Mouse (Mus musculus): Measurements from ENCODE around the gene Usp33. TPM values are rescaled to one million over a fixed set of nuclear protein-coding genes. Genes with fewer than 3 reads are reported as not detected.
"Not testable (repeated sequence)": the region's sequence is repeated elsewhere in the genome, so short reads cannot be mapped to it uniquely, and the experiment has no call there.

Gene Usp33
- polyA plus RNA-seq, 1 experiment from 2014 or later, result 86.7 TPM

DNA sequence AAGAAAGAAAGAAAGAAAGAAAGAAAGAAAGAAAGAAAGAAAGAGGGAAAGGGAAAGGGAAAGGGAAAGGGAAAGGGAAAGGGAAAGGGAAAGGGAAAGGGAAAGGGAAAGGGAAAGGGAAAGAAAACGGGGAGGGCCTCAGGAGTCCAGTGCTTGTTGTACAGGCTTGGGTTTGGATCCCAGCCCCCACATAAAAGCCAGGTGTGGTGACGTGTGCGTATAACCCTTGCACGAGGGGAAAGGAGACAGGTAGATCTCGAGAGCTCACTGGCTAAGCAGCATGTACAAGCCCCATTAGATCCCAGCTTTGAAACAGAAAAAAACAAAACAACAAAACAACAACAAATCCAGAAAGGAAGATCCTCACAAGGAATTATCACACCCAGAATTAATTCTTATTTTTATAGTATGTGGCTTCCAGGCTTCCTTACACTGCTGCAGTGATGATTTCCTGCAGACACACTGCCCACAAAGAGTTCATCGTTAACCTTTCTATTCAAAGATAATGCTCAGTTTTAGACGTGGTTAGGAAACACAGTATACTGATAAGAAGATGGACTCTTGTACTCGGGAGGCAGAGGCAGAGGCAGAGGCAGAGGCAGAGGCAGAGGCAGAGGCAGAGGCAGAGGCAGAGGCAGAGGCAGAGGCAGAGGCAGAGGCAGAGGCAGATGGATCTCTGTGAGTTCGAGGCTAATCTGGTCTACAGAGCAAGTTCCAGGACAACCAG is 29.7 kb upstream of the Usp33 start:
- H3K27ac ChIP-seq; H3K4me2 ChIP-seq (replicated peaks); H3K27me3 ChIP-seq (replicated peaks); ATAC-seq (ENCODE audit: low FRiP score, low read depth); H3K4me1 ChIP-seq; H3K9me3 ChIP-seq; H3K9ac ChIP-seq; H3K4me3 ChIP-seq: not testable (repeated sequence)
- H3K36me3 ChIP-seq, result peaks cover 24% of the 10 kb centered on the region
- WGBS, result 92% methylated on average over 9 of the region's 9 CpGs

DNA sequence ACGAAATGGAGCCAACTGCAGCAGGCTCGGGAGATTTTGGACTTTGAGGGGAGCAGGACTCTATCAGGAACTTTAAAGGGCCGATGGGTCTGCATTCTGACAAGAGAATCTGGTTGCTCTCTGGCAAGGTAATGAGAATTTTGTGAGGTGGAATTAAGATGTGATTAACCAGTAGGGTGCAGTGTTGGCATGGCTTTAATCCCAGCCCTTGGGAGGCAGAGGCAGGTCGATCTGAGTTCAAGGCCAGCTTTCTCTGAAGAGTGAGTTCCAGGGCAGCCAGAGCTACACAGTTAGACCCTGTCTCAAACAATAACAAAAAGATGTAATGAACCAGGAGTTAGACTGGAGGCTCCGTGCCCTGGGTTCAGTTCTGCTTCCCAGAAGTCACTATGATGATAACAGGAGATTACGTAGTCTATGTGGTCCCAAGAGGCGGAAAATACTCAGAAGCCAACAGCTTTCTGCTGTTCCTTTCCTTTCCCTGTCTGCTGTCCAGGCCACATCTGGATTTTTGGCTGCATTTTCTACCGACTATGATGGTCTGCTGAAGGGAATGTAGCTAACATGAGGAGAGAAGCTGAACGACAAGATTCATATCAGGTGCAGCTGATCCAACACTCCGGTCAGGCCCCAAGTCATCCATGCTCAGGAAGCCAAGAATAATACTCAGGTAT is 25.2 kb upstream of the Usp33 start:
- Histone ChIP-seq H3K27me3 (replicated peaks) (no peaks in the 10 kb centered on the region), H3K9ac (no peak overlapping the region), H3K9me3 (no peaks in the 10 kb centered on the region), H3K27ac (no peak overlapping the region), H3K4me1 (no peaks in the 10 kb centered on the region), H3K4me3 (no peak overlapping the region), H3K4me2 (replicated peaks) (no peak overlapping the region), H3K36me3 (peaks cover 21% of the 10 kb centered on the region)
- 94% methylated on average over 10 of the region's 10 CpGs for WGBS
- no peak for ATAC-seq (ENCODE audit: low FRiP score, low read depth)

DNA sequence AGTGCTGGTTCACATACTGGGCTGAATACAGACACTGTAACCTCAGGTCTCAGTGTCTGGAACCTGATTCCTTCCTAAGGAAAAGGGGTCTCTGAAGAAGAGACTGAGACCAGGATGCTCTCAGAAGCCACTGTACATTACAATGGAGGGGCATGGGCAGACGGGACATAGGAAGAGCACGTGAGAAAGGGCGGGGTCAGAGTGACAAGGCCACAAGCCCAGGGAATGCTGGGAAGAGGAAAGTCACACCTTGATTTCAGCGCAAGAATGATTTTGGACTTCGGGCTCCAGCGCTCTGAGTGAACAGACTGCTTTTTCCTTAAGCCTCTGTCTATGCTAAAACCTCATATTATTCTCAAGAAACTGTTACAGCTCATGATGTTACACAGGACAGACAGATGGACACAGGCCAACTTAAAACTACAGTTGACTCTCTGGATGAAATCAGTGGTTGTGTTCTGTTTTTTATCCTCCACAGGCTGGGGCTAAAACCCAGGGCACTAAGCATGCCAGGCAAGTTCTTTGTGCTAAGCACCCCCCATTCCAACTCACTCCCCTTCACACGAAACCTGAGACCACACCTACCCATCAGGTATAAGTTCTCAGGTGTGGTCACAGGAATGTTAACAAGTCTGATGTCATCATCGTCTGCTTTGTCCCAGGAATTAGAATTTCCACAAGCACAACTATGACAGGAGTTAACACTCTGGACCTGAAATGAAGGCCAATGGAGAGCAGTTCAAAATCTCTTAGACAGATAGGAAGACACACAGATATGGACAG is 24.3 kb upstream of the Usp33 start:
- no peak overlapping the region for H3K27ac ChIP-seq
- H3K4me1 ChIP-seq, result no peaks in the 10 kb centered on the region
- no peak overlapping the region for H3K9ac ChIP-seq
- no peak overlapping the region for H3K4me2 ChIP-seq (replicated peaks)
- peaks cover 21% of the 10 kb centered on the region for H3K36me3 ChIP-seq
- no peaks in the 10 kb centered on the region for H3K27me3 ChIP-seq (replicated peaks)
- H3K9me3 ChIP-seq, result no peaks in the 10 kb centered on the region
- WGBS, result 95% methylated on average over 8 of the region's 8 CpGs
- ATAC-seq (ENCODE audit: low FRiP score, low read depth), result no peak
- H3K4me3 ChIP-seq, result no peak overlapping the region

DNA sequence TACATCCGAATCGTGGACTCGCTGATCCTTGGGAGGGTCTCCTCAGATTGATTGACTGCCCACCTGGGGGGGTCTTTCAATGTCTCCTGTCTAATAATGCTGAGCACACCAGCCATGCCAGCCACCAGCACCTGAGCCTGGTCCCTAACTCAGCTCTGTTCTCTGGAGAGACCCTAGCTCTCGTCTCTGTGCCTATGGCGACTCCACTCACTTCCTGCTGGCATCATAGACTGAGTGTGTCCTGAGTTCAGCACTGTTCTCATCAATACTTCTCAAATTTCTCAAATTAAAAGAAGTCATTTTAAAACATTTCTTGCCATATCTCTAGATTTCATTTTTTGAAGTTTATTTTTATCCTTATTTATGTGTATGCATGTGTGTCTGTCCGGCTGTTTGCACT is 14.2 kb upstream of the Usp33 start:
- Histone ChIP-seq H3K4me1 (no peaks in the 10 kb centered on the region), H3K4me2 (replicated peaks) (no peak overlapping the region), H3K9me3 (no peaks in the 10 kb centered on the region), H3K27me3 (replicated peaks) (no peaks in the 10 kb centered on the region), H3K4me3 (no peak overlapping the region), H3K27ac (no peak overlapping the region), H3K36me3 (peaks cover 35% of the 10 kb centered on the region), H3K9ac (no peak overlapping the region)
- no peak for ATAC-seq (ENCODE audit: low FRiP score, low read depth)
- WGBS, result 98% methylated on average over 6 of the region's 6 CpGs

DNA sequence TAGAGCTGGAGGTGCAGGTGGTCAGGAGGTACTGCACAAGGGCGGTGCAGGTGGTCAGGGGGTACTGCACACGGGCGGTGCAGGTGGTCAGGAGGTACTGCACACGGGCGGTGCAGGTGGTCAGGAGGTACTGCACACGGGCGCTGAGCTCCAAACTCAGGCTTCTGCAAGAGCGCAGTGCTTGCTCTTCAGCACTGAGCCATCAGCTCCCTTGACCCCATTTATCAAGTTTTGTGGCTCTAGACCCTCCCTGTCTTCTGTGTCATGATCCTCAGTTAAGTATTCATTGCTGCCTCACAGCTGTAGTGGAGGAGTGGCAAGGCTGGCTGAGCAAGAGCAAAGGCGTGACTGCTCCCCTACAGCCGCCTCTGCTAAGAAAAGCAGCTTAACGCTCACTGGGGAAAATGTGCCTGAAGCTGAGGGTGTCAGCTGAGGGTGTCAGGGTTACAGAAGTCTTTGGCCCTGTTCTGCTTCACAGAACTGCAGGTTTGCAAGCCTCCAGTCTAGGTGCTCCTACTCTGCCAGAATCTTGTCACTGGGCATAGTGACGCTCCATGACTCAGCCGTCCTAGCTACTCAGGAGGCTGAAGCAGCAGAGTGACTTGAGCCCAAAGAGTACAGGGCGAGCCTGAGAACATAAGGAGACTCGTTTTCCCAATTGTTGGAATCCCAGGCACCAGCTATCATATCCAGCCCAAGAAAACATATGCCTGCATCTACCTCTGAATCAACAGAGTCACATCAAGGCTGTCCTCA is 13.6 kb upstream of the Usp33 start:
- Histone ChIP-seq H3K4me3 (no peak overlapping the region), H3K4me1 (no peaks in the 10 kb centered on the region), H3K9me3 (no peaks in the 10 kb centered on the region), H3K36me3 (peaks cover 41% of the 10 kb centered on the region), H3K27me3 (replicated peaks) (no peaks in the 10 kb centered on the region), H3K27ac (no peak overlapping the region), H3K9ac (no peak overlapping the region), H3K4me2 (replicated peaks) (no peak overlapping the region)
- ATAC-seq (ENCODE audit: low FRiP score, low read depth), result no peak
- 91% methylated on average over 15 of the region's 15 CpGs for WGBS

DNA sequence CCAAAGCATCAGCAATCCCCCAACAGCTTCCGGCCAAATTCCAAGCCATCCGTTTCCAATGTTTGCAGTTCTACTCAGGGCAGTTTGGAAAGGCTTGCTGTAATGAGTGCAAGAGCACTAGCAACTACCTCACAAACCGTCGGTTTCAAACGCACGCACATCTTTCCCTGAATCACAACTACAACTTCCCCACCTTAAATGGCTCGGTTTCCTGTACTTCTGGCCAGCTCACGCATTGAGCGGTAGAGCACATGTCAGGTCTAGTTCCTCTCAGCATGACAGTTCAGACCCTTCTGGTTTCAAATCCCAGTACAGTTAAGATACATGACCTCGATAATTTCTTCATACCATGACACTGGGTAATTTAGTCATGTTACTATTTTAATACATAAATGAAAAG is 12.6 kb upstream of the Usp33 start:
- no peak for ATAC-seq (ENCODE audit: low FRiP score, low read depth)
- H3K4me3 ChIP-seq, result no peak overlapping the region
- H3K27me3 ChIP-seq (replicated peaks), result no peaks in the 10 kb centered on the region
- H3K9ac ChIP-seq, result no peak overlapping the region
- no peak overlapping the region for H3K4me2 ChIP-seq (replicated peaks)
- peaks cover 42% of the 10 kb centered on the region for H3K36me3 ChIP-seq
- no peak overlapping the region for H3K27ac ChIP-seq
- 94% methylated on average over 10 of the region's 10 CpGs for WGBS
- H3K9me3 ChIP-seq, result no peaks in the 10 kb centered on the region
- H3K4me1 ChIP-seq, result no peaks in the 10 kb centered on the region

DNA sequence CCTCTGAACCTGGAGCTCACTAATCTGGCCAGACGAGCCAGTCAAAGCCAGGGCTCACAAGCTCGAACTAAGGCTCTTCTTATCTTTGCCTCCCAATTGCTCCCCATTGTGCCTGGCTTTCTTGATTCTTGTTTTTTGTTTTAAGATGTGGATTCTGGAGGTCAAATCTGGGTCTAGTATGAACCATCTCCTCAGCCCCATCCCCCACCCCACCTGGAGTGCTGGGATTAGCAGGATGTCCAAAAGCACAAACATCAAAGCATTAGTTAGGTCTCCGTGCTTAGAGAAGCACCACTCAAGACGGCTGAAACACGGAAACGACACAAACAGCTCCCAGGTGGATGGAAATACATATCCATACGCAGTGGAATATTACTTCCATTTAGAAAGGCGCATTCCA is 10.2 kb upstream of the Usp33 start:
- no peak overlapping the region for H3K4me3 ChIP-seq
- no peaks in the 10 kb centered on the region for H3K9me3 ChIP-seq
- H3K4me1 ChIP-seq, result peaks cover 3% of the 10 kb centered on the region; the same call in 1 of the 2 replicates
- 90% methylated on average over 8 of the region's 8 CpGs for WGBS
- H3K36me3 ChIP-seq, result peaks cover 42% of the 10 kb centered on the region
- H3K9ac ChIP-seq, result no peak overlapping the region
- no peaks in the 10 kb centered on the region for H3K27me3 ChIP-seq (replicated peaks)
- no peak overlapping the region for H3K27ac ChIP-seq
- no peak overlapping the region for H3K4me2 ChIP-seq (replicated peaks)
- ATAC-seq (ENCODE audit: low FRiP score, low read depth), result no peak

DNA sequence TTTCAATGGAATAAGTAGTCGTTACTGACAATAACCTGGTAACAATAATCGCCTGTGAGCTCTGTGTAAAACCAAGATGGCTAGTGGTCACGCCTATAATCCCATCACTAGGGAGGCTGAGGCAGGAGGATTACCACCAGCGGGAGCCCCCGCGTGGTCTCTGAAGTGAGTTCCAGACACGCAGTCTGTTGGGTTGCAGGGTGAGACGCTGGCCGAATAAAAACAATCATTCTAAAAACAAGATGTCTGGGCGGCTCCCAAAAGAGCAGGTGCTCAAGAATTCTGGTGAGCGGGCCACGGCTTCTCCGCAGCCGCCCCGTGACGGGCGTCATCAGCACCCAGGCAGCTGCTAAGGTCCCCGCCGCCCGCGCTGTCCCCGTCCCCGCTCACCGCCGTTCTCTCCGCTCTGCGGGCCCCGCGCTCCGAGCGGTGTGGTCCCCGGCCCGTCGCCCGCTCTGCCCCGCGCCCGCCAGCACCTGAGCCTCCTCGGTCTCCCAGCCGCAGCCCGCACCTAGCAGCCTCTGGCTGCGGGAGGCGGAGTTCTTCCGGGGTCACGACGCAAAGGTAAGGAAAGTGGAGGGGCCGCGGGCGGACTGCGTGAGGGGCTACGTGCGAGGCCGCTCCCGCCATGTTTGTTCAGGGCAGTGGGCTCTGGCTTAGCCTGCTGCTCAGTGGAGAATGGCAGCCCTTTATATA is 6.3 kb upstream of the Usp33 start, which contains the start of gene Miga1:
TSS of gene Miga1 (minus strand) at position 546 of the 696 bp plus-strand sequence.
- Histone ChIP-seq H3K4me2 (replicated peaks) (peak within 1 kb of the TSS; percentile 59), H3K9me3 (no peaks in the 10 kb centered on the region), H3K27me3 (replicated peaks) (no peaks in the 10 kb centered on the region), H3K4me1 (peaks cover 3% of the 10 kb centered on the region; the same call in 1 of the 2 replicates), H3K27ac (no peak within 1 kb of the TSS), H3K36me3 (peaks cover 24% of the 10 kb centered on the region), H3K4me3 (peak within 1 kb of the TSS; percentile 91), H3K9ac (peak within 1 kb of the TSS; percentile 83)
- ATAC-seq (ENCODE audit: low FRiP score, low read depth), result peak; percentile 95
- WGBS, result 3% methylated on average over 54 of the region's 54 CpGs

DNA sequence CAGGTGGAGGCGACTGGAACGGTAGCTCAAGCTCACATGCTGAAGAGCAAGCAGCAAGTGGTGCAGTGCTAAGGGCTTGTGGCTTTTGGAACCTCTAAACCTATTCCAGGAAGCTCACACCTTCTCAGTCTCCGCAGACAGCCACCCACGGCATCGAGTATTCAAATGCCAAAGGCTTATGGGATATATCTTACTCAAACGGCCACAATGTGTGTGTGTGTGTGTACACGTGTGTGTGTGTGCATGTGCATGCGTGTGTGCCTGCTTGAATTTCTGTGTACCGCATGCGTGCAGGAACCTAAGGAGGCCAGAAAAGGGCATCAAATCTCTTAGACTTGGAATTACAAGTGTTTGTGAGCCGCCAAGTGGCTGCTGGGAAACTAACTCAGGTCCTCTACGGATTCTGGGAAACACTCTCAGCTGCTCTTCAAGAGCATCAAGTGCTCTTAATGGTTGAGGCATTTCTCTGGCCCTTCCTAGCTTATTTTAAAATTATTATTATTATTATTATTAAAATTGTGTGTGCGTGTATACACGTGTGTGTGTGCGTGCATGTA is 3.2 kb upstream of the Usp33 start:
- no peaks in the 10 kb centered on the region for H3K9me3 ChIP-seq
- no peak overlapping the region for H3K9ac ChIP-seq
- H3K36me3 ChIP-seq, result no peaks in the 10 kb centered on the region
- peaks cover 8% of the 10 kb centered on the region for H3K4me1 ChIP-seq
- H3K27me3 ChIP-seq (replicated peaks), result no peaks in the 10 kb centered on the region
- no peak overlapping the region for H3K4me3 ChIP-seq
- no peak for ATAC-seq (ENCODE audit: low FRiP score, low read depth)
- WGBS, result 90% methylated on average over 15 of the region's 15 CpGs
- no peak overlapping the region for H3K27ac ChIP-seq
- H3K4me2 ChIP-seq (replicated peaks), result no peak overlapping the region

DNA sequence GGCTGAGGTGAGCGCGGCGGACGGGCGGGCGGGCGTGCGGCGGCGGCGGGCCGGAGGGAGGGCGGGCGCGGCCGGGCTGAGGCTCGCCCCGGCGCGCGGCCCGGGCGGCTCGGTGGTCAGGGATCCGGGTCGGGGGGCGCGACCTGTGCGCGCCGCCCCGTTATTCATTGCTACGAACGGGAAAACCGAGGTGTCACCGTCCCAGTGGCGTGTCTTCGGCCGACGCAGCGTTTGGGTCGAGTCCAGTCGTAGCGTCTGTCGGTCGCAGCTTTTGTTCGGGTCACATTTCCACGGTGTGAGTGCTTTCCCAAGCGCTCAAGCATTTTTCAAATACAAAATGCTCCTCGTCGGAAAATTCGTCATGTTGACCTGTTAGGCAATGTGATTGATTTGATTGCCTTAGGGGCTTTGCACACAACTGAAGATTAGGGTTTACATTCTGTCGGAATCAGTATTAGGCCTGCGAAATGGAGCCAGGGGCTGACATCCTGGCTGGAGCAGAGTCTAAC is 409 bp downstream of the Usp33 start:
- Histone ChIP-seq H3K9ac (peak overlapping the region; percentile 77), H3K4me3 (peak overlapping the region; percentile 70), H3K4me2 (replicated peaks) (peak overlapping the region; percentile 62), H3K27me3 (replicated peaks) (no peaks in the 10 kb centered on the region), H3K36me3 (no peaks in the 10 kb centered on the region), H3K4me1 (peaks cover 21% of the 10 kb centered on the region), H3K27ac (peak overlapping the region; percentile 47; the same call in 1 of the 2 replicates), H3K9me3 (no peaks in the 10 kb centered on the region)
- ATAC-seq (ENCODE audit: low FRiP score, low read depth), result peak; percentile 55
- WGBS, result under 1% methylated on average over 49 of the region's 54 CpGs

DNA sequence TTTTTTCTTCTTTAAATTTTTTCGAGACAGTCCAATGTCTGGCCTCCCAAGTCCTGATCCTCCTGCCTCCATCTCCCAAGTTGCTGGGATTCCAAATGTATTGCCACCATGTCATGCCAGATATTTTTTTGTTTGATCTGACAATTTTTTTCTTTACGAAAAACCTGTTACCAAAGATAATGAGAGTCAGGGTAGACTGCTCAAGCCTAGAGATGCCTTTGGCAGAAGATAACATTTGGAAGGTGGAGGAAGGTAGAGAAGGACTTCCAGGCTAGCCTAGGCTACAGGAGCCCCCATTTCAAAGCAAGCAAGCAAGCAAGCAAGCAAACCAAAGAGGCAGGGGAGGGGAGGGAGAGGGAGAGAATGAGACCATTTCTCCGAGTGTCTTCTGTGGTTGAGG is 949 bp downstream of the Usp33 start:
- 50% methylated on average over 3 of the region's 3 CpGs for WGBS
- Histone ChIP-seq H3K4me3 (peak overlapping the region; percentile 70), H3K27ac (no peak overlapping the region), H3K9me3 (no peaks in the 10 kb centered on the region), H3K9ac (peak overlapping the region; percentile 77), H3K4me1 (peaks cover 21% of the 10 kb centered on the region), H3K36me3 (no peaks in the 10 kb centered on the region), H3K27me3 (replicated peaks) (no peaks in the 10 kb centered on the region), H3K4me2 (replicated peaks) (peak overlapping the region; percentile 62)
- ATAC-seq (ENCODE audit: low FRiP score, low read depth), result no peak

Measured in neural tube, embryonic 12.5 days (tissue).